Mouse (Mus musculus): ENCODE measurements around the gene Plekha8.

DNA sequence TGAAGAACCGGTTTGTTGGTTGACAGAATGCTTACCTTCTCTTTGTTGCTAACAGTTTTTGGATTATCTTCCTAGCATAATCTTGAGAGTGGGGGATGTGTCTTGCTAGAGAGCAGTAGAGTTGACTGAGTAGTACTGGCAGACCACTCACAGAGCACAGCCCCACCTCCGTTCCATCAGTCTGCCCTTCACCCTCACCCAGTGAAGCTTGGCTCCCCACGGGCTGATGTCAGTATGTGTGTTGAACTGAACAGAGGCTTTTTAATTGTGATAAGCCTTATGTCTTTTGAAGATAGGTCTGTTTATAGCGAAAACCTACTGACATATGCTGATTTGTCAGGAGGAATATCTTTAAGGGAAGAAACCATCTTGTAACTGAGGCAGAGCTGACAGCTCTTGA, 48.3 kb downstream of the Plekha8 start:
- TF ChIP-seq CTCF (IDR thresholded peaks at IDR 0.05; ENCODE audit: borderline replicate concordance, insufficient read depth, low read length) (no peak), POLR2A (IDR thresholded peaks at IDR 0.05; ENCODE audit: low read depth, low read length) (no peak)

Measured in embryonic fibroblast, embryonic 13.5 days (primary cell).